Mouse (Mus musculus) urinary bladder, postnatal 36 days (tissue): ENCODE results near the gene Cd151.

ENCODE experiments used
- DNase-seq, 2 experiments: peaks; one replicate each; pipeline ENCODE4 v3.0.0; 2022; ENCODE audit warnings: low spot score in 2 of 2, mixed read lengths in 1 of 2

Cd151 gene

DNA sequence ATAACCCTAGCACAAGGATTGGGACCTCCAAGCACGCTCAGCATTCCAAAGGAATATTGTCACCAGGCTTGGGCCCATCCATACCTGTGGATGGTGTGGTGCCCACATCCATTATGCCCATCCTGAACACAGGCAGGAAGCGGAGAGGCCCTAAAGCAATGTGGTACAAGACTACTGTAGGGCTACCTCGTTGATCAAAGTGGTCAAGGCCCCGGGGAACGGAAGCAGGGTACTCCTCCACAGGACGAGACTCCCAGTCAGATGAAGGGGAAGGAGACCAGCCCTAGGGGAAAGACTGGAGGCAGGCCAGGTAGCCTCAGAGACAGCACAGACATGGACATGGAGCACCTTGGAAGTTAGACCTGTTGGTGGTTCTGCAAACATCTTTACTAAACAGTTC lies 5.6 kb downstream of the Cd151 start:
- DNase-seq: no peak

DNA sequence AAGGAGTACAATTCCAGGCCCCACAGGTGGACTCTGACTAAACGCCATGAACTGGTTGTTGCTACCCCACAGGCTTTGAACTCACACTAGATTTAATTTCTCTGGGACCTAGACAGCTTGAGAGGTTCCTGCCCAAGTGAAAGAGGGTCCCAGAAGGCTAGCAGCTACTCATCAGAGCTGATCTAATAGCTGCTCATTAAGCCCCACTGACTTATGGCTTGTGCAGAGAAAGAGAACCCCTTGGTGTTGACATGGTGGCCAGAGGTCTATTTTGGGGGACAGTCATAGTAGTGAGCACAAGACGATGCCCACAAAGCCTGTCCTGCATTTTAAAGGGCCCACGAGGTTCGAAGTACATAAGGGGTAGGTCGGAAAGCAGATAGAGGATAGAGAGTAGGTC lies 7.0 kb downstream of the Cd151 start:
- no peak for DNase-seq

DNA sequence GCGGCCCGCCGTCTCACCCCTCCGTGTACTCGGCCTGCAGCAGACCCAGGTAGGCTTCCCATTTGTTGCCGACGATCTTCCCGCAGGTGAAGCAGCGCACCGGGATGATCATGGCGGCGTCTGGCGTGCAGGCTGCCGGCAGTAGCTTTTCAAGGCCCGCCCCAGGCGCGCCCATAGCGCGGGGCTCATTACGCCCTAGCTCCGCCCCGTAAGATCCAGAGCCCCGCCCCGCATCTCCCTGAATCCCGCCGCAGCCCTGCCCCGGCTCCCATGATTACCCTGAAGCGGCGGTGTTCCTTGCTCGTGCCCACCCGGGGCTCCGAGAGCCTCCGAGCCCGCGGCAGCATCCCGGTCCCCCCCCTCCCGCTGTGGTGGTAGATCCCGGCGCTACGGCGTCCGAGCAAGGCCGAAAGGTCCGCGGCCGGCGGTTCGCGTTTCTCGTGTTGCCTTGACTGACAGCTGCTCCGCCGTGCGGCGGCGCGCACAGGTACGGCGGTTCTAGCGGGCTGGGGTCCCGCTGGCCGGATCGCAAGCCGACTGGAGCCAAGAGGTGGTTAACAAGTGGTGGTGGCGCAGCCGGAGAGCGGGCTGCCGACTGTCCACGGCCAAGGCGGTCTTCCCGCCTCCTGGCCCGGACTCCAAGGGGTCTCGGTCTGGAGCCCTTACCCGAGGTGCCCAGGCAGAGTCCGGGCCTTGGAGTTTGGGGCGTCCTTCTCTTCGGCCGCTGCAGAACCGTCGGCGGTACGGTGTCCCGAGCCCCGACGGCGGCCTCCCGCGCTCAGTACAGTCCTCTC lies 8.0 kb downstream of the Cd151 start, which contains the start of the genes Polr2l and Tspan4:
Gene Polr2l, minus strand, starts transcription at position 122 of the 794 bp plus-strand sequence.
Gene Tspan4, plus strand, starts transcription at position 230 of the 794 bp plus-strand sequence.
- DNase-seq: peak; percentile 80 to 83

DNA sequence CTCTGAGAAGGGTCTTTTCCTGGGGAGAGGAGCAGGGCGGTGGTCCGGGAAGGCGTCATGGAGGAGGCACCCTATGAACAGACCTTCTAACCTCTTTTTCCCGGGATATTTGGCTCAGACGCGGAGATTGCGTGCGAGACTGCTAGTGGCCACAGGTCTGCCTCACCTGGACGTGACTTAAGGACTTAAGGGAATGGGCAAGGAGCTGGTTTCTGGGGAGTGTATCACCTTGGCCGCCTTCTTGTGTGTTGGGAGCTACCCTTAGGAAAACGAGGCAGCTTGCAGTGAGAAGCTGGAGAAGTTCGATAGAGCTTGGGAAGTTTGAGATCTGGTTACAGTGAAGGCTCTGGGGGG lies 8.6 kb downstream of the Cd151 start:
- no peak for DNase-seq

DNA sequence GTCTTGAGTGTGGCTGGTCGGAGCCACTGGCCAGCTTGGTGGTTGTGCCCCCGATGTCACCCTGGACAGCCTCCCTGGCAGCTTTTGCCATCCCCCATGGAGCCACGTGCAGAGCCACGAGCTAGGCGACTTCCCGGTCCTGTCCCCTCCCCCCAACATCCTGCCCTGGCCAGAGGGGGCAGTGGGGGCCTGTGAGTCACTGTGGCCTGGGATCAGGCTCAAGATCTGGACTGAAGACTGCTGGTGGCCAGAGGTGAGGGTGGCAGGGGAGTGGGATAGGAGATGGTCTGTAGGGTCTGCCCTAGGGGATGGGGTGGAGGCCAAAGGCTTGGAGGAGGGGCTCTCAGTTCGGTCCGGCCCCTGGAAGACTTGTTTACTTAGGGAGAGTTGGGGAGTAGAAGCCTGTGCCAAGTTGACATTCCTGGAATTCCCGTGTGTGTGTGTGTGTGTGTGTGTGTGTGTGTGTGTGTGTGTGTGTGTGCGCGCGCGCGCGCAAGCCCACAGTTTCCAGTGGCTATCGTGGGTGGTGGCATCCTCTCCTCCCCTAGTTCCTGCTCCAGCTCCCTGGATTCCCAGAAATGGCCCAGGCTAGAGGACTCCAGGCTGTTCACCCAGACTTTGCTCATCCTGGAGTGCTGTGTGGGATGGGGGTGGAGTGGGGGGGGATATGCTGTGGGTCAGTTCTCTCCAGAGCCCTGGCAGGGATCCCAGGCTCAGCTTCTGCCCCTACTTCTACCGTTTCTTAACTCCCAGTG lies 9.2 kb downstream of the Cd151 start:
- peak; percentile 82 to 86 for DNase-seq

DNA sequence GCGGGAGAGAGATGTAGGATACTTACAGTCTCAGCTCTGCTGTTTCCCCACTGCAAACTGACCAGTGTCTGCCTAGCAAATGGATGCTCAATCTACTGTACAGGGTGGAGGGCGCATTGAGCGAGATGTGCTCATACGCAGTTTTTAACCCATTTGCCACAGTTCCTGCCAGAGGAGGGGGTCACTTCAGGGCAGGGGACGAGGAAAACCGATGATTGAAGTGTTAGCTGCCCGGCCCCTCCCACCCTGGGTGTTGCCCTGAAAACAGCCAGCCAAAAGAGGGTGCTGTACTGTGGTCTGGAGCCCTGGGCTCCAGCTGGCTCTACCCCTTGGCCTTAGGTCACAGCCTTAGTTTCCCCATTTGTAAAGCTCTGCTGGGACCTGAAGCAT lies 9.8 kb downstream of the Cd151 start:
- no peak for DNase-seq

DNA sequence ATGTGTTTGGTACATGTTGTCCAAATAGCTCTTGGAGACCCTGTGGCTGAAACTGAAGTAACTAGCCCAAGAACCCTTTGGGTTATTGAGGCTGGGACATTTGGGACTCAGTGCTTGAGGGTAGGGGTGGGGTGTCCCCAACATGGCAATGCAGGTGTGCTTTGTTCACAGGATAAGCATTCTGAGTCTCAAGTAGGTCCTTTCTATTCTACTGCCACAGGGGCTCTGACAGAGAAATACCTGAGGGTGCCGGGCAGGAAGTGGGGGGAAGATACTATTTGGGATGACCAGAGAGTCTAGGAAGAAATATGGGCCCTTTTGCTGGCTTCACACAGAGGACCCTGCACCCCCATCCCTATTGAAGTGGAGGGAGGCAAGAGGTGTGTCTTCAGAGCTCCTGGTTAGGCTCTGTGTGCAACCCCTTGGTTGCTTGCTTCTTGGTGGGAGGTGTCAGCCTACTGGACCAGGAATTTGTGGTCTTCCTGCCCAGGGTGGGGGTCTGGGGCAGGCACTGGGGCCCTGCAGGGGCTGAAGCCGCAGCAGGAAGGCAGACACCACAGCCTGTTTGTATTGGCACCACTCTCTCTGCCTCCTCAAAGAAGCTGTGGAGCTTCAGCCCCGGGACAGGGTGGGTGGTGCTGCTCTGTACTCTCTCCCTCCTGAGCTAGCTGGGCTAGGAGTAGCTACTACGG lies 10.5 kb downstream of the Cd151 start:
- no peak for DNase-seq

DNA sequence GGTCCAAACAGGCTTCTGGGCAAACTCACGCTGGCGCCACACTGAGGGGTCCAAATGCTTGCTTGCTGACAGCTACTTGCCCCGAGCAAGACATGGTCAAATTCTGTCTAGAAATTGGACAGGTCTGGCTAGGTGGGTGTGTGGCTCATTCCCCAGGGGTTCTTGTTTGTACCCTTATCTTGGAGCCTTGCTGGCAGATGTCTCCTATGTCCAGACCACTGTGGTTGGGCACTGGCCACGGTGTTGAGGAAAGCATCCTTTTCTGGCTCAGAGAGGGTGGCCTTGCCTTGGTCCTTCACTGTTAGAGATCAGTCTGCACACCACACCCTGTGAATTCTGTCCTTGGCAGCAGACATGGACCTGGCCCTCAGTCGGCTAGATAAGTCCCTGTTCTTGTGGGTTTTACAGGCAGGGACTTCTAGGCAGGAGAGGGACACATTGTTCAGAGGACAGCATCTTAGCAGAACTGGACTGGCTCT lies 11.1 kb downstream of the Cd151 start:
- DNase-seq: no peak

DNA sequence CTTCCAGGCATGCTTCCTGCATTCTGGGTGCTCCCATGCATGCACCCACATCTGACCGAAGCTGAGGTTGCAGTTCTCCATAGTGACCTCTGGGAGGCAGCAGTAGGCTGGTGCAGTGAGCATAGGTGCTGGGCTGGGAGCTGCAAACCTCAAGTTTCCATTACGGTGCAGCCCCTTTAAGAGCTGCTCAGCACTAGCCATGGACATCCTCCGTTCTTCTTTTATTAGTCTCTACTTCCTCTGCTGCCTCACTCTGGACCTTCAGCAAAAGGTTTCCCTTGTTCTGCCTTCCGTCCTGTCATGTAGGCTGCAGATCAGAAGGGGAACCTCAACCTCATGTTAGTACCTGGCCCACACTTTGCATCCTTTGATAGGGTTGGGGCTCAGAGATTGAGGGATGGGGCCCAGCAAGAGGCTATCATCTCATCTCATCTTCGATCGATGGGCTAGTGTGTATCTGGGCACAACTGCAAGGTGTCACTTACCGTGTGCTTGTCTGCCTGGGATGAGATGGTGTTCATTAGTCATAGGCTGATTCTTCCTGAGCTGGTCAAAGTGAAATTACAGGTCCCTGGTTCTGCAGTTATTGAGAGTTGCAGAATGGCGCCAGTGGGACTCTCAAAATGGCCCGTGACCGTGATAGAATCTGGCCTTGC lies 13.8 kb downstream of the Cd151 start:
- no peak for DNase-seq

DNA sequence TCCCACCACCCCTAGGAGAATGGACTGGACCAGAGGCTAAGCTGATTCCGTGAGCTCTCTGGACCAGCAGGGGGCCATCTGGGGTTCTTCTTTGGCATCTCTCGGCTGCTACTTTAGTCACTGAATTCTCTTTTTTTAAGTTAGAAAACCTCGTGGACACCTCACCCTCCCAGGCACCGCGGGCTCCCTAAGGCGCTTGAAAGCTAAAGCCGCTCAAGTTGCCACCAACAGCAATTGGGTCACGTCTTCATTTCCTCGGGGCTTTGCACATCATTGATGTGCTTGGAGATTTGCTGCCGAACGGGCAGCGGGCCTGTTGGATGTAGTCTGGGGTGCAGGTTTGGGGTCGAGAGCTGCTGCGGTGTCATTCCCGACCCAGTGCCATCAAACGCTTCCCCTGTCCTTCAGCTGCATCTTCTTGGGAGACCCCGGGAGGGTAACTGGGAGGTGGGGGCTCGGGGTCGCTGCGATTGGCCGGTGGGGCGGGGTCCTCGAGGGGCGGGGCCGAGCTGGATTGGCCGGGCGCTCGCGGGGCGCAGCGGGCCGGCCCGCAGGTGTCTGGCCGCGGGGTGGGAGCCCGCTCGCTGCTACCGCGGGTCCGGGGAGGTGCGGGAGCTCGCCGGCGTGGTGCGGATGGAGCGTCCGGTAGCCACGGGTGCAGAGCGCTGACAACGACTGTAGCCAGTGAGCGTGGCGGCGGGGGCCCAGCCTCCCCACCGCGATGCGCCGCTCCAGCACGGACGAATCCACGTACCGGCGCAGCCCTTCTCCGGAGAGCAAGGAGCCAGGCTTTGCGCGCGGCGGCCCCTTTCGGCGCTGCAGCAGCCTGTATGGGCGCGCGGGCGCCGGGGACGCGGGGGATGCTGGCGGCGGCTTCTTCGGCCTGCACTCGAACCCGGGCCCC lies 14.6 kb downstream of the Cd151 start:
- no peak for DNase-seq

DNA sequence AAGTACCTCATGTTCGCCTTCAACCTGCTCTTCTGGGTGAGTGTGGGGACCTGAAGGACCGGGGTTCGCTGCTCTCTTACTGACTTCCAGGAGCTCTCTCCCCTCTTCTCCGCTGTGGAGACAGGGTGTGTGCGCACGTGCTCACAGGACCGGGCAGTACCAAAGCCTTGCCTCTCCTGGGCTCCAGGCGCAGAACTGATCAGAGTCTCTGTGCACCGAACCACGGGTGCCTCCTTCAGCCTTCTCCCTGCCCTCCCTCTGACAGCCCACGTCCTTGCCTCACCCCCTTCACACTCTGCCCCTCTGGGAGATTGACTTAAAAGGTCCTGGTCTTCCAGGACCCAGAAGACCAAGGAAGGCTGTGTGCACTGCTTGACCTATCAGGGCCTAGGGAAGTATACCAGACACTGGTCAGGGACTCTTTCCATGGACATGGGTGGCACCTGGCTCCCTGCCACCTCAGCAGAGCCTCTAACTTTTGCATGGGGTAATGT lies 15.4 kb downstream of the Cd151 start:
- no peak for DNase-seq

DNA sequence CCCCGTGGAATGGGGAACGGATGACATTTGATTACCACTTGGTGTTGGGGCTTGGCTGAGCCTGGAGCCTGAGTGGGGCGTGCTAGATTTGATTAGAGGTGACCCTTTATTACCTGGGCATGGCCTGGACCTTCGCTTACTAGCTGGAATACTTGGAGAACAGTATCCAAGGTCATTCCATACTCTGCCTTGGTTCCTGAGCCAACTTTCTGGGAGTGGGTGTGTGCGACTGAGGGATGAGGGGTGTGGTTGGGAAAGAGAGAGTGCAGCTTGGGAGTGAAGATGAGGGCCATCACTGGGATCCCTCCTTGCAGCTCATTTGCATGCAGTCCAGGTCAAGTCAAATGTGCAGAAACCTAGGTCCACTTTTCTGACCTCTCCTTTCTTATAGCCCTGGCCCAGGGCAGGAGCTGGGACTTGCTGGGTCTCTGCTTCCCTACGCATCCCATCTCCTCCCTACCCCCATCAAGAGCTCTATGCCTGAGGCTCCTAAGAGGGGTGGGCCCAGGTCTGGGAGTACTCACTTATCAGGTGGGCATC lies 16.0 kb downstream of the Cd151 start:
- DNase-seq: no peak

DNA sequence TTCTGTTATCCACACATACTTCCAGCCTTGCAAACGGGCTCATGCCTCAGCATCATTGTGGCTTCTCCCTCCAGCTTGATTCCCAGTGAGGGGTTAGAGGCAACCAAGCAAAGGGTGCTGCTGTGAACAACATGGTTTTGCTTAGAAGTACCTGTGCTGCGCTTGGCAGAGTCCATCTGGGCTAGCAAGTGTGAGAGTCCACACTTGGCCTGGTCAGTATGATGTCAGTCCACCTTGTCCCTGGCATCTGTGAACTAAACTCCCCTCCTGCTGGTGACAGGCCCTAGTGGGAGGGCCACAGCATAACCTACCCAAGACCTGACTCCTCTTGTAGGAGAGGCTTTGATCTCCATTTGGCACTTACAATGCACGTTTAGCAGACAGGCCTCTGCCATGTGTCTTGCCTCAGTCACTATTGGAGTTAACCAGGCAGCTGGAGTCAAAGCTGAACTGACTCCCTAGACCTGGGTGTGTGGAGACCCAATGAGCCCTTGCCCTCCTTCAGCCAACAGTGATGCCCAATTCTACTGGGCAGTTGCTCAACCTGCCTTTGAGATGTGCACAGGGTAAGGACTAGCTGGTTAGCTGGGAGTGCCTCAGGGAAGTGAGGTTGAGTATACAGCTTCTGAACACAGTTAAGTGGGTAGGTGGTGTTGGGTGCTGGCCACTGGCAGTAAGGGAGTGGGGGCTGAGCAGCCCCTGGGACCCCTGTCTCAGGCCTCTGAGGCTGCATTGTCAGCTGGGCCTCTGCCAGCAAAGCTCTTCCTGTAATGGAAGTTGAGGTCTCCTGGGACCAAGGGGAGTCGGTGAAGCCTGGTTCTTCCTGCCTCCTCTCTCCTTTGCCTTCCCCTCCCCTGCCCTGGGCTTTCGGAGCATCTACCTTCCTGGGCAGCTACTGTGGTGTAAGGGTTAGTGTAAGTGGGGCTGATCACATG lies 17.3 kb downstream of the Cd151 start:
- no peak for DNase-seq

DNA sequence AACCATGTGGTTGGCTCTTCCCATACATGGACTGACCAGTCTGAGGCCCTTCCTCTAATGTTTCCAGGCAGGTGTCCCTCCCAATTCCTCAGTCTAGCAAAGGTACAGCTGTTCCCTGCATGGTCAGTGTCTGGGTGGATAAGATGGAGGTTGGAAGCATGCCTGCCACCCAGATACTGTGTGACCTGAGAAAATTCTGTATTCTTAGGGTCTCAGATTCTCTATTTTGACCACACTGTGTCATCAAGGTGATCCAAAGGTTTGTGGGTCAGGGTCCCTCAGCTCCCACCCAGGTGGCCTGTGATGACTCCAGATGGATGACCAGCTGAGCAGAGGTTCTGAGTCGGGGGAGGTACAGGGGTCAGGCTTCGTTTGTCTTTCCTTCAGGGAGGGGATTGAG lies 18.0 kb downstream of the Cd151 start:
- no peak for DNase-seq

DNA sequence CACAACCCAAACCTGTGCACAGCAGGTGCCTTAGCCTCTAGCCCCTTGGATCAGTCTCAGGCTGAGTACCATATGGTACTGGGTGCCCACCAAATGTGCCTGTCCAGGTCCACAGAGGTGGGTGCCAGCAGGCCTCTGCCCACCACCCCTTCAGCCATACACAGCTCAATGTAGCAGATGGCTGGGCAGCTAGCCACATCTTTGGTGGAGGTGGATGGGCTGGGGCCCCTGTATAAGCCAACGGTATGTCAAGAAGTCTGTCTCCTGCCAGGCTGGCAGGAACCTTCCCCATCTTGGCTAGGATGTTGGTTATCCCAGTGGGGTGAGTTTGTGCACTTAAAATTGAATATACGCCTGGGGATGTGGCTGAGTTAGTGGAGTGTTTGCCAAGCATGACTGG lies 18.4 kb downstream of the Cd151 start:
- no peak for DNase-seq

DNA sequence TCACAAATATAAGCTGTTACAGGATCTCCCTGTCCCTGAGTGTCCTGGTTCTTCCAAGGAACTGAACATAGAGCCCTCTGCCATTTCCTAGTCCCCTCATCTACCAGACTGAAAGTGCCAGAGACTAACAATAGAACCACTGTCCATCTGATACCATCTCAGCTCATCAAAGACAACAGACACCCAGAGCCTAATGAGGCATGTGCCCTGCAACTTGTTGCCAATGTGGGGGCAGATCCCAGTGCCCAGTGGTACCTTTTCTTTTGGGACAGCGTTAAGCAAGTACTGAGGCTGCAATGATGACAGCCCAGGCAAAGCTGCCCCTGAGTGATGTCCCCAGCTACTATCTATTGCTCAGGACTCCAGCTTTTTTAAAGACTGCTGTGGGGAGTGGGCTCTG lies 19.0 kb downstream of the Cd151 start:
- DNase-seq: no peak

DNA sequence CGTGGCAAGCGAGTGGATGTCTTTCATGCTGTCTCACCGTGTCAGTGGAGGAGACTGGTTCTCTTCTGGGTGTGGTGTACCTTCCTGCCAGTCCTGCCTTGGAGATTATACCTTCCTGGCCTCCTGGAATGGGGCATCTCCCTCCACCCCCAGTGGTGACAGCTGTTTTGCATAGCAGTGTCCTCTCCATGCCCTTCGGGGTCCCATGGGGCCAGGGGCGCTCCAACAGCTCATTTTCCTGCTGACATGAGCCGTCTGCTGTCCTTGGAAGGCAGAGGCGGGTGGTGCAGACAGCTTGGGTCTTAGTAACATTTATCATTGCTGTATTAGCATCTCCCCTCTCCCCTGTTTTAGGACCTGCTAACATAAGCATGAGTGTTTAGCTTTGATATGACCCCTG lies 19.9 kb downstream of the Cd151 start:
- no peak for DNase-seq

DNA sequence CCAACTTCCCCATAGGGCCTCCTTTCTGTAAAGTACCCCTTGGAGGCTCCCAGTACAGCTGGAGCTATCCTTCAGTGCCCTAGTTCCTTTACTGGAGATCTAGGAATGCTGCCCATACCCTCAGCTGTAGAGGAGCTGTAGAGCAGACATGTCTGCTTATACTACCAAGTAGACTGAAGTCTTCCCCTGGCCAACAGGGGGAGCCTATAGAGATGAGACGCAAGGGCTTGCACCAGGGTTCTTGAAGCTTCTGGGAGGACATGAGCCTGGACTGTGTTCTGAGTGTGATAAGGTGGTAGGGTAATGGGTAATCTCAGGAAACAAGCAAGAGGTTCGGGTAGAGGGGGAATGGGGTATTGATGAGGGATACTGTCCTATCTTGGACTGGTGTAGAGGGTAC lies 24.0 kb downstream of the Cd151 start:
- DNase-seq: no peak

DNA sequence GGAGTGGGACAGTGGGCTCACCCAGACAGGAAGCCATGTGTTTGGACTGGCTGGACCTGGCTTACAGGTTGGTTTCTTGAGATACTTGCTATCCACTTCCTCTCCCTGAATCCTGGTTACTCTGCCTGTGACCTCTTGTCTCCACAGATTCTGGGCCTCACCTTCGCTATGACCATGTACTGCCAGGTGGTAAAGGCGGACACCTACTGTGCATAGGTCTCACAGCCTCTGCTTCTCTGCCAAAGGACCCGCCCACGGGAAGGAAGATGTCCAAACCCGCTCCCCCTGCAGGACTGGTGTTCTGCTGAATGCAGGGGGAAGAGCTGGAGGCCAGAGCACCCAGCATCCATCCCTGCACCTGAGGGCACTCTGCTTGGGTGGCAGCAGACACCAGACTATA lies 25.5 kb downstream of the Cd151 start:
- DNase-seq: no peak
